Mouse (Mus musculus) embryonic fibroblast, embryonic 13.5 days (primary cell): ENCODE results near the gene N4bp3.

ENCODE experiments used
- CTCF ChIP-seq: IDR thresholded peaks from 2 replicates; pipeline ENCODE4 v1.5.1; 2011; ENCODE audit warnings: mild to moderate bottlenecking, control low read depth, low read length, moderate library complexity, borderline replicate concordance; ENCODE audit not compliant: insufficient read depth
- POLR2A ChIP-seq: IDR thresholded peaks from 2 replicates; pipeline ENCODE4 v1.6.1; 2011; ENCODE audit warnings: low read depth, mild to moderate bottlenecking, control low read depth, low read length, moderate library complexity

- TF ChIP-seq CTCF, result no peak
- TF ChIP-seq POLR2A, result no peak
Observed at GRCm38 (mm10) chr11:51646751-51647667, 3.6 kb downstream of the N4bp3 start.
